Mouse (Mus musculus) limb, embryonic 12.5 days (tissue): ENCODE measurements around the gene Dusp1. TPM values are rescaled to one million over a fixed set of nuclear protein-coding genes. Genes with fewer than 3 reads are reported as not detected.
A peak's percentile ranks its signal among the peaks of the same experiment; 100 is the strongest.

Experiments
- ATAC-seq: fragments of 200-750 bp; cut with Nextera tagmentation; 2 replicates; pipeline ENCODE4 v1.8.0; 2017; ENCODE audit warnings: low read depth, moderate TSS enrichment; ENCODE audit not compliant: insufficient number of reproducible peaks, insufficient read depth, low FRiP score, low TSS enrichment
- H3K27ac ChIP-seq: fragments of 300-500 bp; sonication (generic); 2 replicates; pipeline ENCODE4 v1.5.1; 2016; ENCODE audit warnings: mild to moderate bottlenecking, moderate library complexity
- H3K27me3 ChIP-seq: fragments of 300-500 bp; sonication (generic); 2 replicates; pipeline ENCODE4 v1.6.1; 2016; ENCODE audit warnings: mild to moderate bottlenecking, moderate library complexity
- H3K36me3 ChIP-seq: fragments of 300-500 bp; sonication (generic); 2 replicates; pipeline ENCODE4 v1.6.1; 2016; ENCODE audit warnings: mild to moderate bottlenecking, moderate library complexity
- H3K4me1 ChIP-seq: fragments of 300-500 bp; sonication (generic); replicated peaks from 2 replicates; pipeline ENCODE4 v1.6.1; 2016
- H3K4me2 ChIP-seq: fragments of 300-500 bp; sonication (generic); 2 replicates; pipeline ENCODE4 v1.6.1; 2016; ENCODE audit warnings: mild to moderate bottlenecking, moderate library complexity
- H3K4me3 ChIP-seq: fragments of 300-500 bp; sonication (generic); replicated peaks from 2 replicates; pipeline ENCODE4 v1.5.1; 2016; ENCODE audit warnings: mild to moderate bottlenecking
- H3K9ac ChIP-seq: fragments of 300-500 bp; sonication (generic); replicated peaks from 2 replicates; pipeline ENCODE4 v1.6.1; 2016; ENCODE audit warnings: mild to moderate bottlenecking, moderate library complexity
- H3K9me3 ChIP-seq: fragments of 300-500 bp; sonication (generic); 2 replicates; pipeline ENCODE4 v1.6.1; 2016; ENCODE audit warnings: mild to moderate bottlenecking, moderate library complexity
- WGBS: fragments of 180-500 bp; shearing (Covaris S2); methylation state at CpG from one replicate; pipeline ENCODE4 v1.1.7; 2016; 5-methylcytosine and 5-hydroxymethylcytosine counted together
- polyA plus RNA-seq: library from polyadenylated mRNA; unstranded; fragments of >200 nt; fragmentation: Nextera tagmentation; extraction: Ambion mirVana; gene quantifications from 2 replicates; pipeline ENCODE4 v1.2.1, GENCODE M21; 2016

The Dusp1 gene
- polyA plus RNA-seq, 1 experiment from 2014 or later, result 18.0 TPM

DNA sequence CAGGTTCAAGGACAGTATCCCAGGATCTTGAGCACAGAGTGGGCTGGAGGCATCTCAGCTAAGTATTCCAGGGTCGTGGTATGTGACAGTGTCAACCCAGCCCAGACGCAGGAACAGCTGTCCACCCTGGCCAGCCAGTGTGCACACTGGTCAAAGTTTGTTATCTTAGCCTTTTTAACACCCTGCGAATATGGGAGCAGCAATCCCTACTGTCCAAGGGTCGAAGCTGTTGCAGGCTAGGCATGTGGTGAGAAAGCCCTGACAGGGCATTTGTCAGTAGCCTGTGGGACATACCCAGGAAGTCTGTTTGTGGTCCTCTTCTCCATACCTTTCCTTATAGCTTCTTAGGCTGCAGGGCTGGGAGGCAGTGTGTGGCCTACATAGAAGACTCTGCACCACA, 22.1 kb upstream of the Dusp1 start:
- WGBS, result 75% methylated on average over 4 of the region's 4 CpGs
- peaks cover 66% of the 10 kb centered on the region for H3K36me3 ChIP-seq
- H3K4me3 ChIP-seq, result no peak overlapping the region
- no peaks in the 10 kb centered on the region for H3K27me3 ChIP-seq
- H3K4me1 ChIP-seq, result peaks cover 12% of the 10 kb centered on the region
- H3K4me2 ChIP-seq, result no peak overlapping the region
- no peaks in the 10 kb centered on the region for H3K9me3 ChIP-seq
- H3K9ac ChIP-seq, result no peak overlapping the region
- no peak for ATAC-seq
- peak overlapping the region; percentile 62; the same call in 1 of the 2 replicates for H3K27ac ChIP-seq

DNA sequence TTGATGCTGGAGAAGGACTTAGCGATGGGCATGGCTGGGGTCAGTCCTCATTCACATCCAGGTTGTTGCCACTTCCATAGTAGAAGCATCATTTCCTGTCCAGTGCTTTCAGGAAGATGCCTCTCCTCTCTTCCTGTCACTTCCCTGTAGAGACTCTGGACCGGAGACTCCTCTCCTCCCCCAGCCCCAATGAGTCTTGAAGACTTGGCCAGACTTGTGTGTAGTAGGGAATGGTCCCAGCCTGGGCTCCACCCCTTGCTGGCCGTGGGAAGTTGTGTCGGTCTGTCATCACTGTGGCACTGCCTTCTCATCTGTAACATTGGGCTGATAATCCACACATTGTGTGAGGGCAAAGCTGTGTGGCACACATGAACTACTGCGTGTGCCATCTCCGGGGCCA, 21.7 kb upstream of the Dusp1 start:
- ATAC-seq, result no peak
- H3K4me2 ChIP-seq, result no peak overlapping the region
- H3K4me1 ChIP-seq, result peaks cover 13% of the 10 kb centered on the region
- no peak overlapping the region for H3K9ac ChIP-seq
- H3K27me3 ChIP-seq, result no peaks in the 10 kb centered on the region
- H3K36me3 ChIP-seq, result peaks cover 64% of the 10 kb centered on the region
- H3K9me3 ChIP-seq, result no peaks in the 10 kb centered on the region
- no peak overlapping the region for H3K4me3 ChIP-seq
- 91% methylated on average over 6 of the region's 6 CpGs for WGBS
- H3K27ac ChIP-seq, result no peak overlapping the region

DNA sequence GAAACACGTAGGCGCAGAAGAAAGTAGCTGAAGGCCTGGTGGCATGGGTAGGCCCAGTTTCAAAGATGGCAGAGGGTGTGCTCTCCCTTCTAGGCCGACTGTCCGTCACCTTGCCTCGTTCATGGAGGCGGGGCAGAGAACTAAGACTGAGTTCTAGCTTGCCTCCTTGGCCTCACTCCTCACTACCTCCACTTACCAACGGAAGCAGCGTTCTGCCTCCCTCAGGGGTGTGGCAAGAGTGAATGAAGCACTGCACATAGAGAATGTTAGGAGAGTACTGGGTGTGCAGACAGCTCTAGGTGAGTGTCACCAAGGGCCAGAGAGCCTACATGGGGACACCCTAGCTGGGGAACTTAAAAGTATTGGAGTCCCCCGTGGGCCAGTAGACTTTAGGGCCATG, 21.1 kb upstream of the Dusp1 start:
- WGBS, result 94% methylated on average over 9 of the region's 9 CpGs
- no peaks in the 10 kb centered on the region for H3K27me3 ChIP-seq

DNA sequence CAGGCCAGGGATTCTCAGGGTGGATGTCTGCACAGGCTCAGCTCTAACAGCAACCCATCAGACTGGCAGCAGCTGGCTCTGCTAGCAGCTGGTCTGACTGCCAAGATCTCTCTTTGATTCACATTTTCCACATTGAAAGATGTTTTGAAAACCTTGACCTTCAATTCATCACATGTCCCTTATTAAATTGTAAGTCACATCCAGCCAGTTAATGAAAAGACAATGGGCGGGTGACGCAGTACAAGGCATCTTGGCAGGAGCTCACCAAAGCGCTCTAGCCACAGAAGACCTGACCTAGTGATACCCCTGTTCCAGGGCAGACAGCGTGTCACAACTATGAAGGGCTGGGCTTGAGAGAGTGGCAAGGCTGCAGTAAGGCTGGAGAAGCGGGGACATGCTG, 20.4 kb upstream of the Dusp1 start:
- ATAC-seq, result no peak
- H3K9ac ChIP-seq, result no peak overlapping the region
- no peaks in the 10 kb centered on the region for H3K27me3 ChIP-seq
- H3K4me1 ChIP-seq, result peaks cover 16% of the 10 kb centered on the region
- H3K27ac ChIP-seq, result no peak overlapping the region
- H3K9me3 ChIP-seq, result no peaks in the 10 kb centered on the region
- 95% methylated on average over 5 of the region's 5 CpGs for WGBS
- no peak overlapping the region for H3K4me3 ChIP-seq
- peaks cover 62% of the 10 kb centered on the region for H3K36me3 ChIP-seq
- no peak overlapping the region for H3K4me2 ChIP-seq

More for the DNA sequence above, 21.1 kb upstream of the Dusp1 start:
- 0 out of 2 replicates have a peak overlapping the region, but pooled peaks have one; percentile 18 for H3K27ac ChIP-seq
- no peak overlapping the region for H3K4me3 ChIP-seq
- peaks cover 64% of the 10 kb centered on the region for H3K36me3 ChIP-seq
- peaks cover 16% of the 10 kb centered on the region for H3K4me1 ChIP-seq
- H3K4me2 ChIP-seq, result no peak overlapping the region
- H3K9ac ChIP-seq, result no peak overlapping the region
- no peak for ATAC-seq
- no peaks in the 10 kb centered on the region for H3K9me3 ChIP-seq

DNA sequence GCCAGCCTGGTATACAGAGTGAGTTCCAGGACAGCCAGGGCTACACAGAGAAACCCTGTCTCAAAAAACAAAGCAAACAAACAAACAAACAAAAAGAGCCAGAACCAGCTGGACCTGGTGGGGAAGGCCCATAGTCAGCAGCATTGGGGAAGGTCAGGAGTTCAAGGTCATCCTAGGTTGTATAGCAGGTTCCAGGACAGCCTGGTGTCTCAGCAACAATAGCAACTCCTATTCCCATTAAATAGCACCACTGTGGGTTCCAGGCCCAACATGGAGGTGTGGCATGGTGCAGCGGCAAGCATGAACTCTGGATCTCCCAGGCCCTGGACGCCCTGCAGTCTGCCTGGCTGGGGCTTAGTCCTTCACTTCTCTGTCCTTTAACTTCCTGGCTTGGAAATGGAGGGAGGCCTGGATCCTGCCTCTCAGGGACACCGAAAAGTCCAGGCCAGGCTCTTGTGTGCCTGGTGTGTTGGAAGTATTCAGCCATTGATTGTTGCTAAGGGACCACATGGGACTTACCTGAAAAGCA, 19.0 kb upstream of the Dusp1 start:
- no peak overlapping the region for H3K9ac ChIP-seq
- H3K9me3 ChIP-seq, result no peaks in the 10 kb centered on the region
- H3K27ac ChIP-seq, result no peak overlapping the region
- peaks cover 23% of the 10 kb centered on the region for H3K4me1 ChIP-seq
- H3K36me3 ChIP-seq, result peaks cover 64% of the 10 kb centered on the region
- no peaks in the 10 kb centered on the region for H3K27me3 ChIP-seq
- ATAC-seq, result no peak
- WGBS, result 96% methylated on average over 3 of the region's 3 CpGs
- no peak overlapping the region for H3K4me3 ChIP-seq
- H3K4me2 ChIP-seq, result no peak overlapping the region

DNA sequence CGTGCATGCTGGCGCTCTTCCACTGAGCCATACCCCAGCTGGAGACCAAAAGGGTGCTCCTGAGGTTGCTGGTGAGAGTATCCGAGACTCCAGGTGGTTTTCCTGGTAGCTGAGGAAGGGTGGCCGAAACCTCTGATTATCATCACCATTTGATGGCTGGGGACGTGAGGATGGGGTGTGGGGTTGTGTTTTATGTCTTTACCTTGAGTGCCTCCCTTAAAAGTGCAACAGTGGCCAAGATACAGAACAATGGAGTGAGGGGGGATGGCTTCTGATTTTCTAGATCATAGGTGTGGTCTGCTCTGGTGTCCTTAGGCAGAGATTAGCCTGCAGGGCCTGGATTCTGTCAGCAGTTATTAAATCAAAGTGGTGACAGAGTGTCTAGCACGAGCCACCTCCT, 17.5 kb upstream of the Dusp1 start:
- Histone ChIP-seq H3K27me3 (no peaks in the 10 kb centered on the region), H3K36me3 (peaks cover 72% of the 10 kb centered on the region), H3K9me3 (no peaks in the 10 kb centered on the region), H3K4me3 (no peak overlapping the region), H3K27ac (no peak overlapping the region), H3K4me2 (no peak overlapping the region), H3K4me1 (peaks cover 22% of the 10 kb centered on the region), H3K9ac (no peak overlapping the region)
- ATAC-seq, result no peak
- WGBS, result 77% methylated on average over 6 of the region's 6 CpGs

DNA sequence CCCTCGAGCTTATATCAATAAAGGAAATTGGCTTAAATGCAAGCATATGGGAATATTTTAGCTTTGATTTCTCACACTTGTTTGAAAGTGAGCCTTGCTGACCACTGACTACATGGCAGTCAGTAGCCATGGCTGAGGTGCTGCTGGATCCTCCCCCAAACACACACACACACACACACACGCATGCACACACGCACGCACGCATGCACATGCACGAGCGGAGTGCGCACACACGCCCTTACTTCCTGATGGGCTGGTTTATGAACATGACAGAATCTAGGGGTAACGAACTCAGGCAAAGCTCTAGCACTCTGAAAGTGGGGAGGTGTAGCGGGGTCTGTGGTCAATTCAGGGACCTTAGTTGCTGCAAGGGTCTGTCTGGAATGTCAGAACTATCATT, 16.8 kb upstream of the Dusp1 start:
- Histone ChIP-seq H3K4me1 (peaks cover 17% of the 10 kb centered on the region), H3K36me3 (peaks cover 76% of the 10 kb centered on the region), H3K4me3 (no peak overlapping the region), H3K9ac (no peak overlapping the region), H3K4me2 (no peak overlapping the region), H3K27me3 (no peaks in the 10 kb centered on the region), H3K27ac (no peak overlapping the region), H3K9me3 (no peaks in the 10 kb centered on the region)
- 94% methylated on average over 11 of the region's 11 CpGs for WGBS
- ATAC-seq, result no peak

DNA sequence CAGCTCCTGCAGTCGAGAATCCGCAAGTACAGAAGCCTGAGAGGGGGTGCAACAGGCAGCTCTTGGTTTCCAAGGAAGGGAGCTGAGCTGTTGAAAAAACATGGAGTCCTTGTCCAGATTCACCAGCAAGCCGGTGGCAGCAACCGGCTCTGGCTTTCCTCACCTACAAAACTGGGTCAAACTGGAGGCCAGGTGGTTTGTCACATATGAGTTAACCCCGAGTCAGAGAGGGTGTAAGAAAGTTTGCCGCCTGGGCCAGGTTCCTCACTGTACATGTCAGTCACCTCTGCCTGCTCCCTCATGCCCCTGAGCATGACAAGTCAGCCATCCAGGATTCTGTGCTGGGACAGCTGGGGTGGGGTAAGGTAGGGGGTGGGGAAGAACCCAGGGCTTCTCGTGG, 16.2 kb upstream of the Dusp1 start:
- no peak for ATAC-seq
- Histone ChIP-seq H3K9me3 (no peaks in the 10 kb centered on the region), H3K4me2 (no peak overlapping the region), H3K4me1 (peaks cover 15% of the 10 kb centered on the region; the same call in 1 of the 2 replicates), H3K4me3 (no peak overlapping the region), H3K27ac (no peak overlapping the region), H3K36me3 (peaks cover 76% of the 10 kb centered on the region), H3K9ac (no peak overlapping the region), H3K27me3 (no peaks in the 10 kb centered on the region)
- 84% methylated on average over 7 of the region's 7 CpGs for WGBS

DNA sequence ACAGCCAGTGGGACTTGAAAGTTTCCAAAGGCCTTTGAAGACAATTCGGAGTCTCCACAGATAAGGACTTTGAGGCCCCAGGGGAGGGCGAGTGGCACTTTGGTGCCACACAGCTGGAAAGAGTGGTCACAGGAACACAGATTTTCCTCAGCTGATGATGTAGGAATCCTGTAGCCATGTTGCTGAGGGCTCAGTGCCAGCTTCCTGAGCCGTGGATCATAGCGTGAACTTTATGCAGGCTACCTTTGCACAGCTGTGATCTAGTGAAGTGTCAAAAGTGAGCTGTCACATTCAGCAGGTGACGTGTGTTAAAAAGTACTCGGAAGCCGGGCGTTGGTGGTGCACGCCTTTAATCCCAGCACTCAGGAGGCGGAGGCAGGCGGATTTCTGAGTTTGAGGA, 15.4 kb upstream of the Dusp1 start:
- Histone ChIP-seq H3K9me3 (no peaks in the 10 kb centered on the region), H3K4me2 (no peak overlapping the region), H3K4me1 (peaks cover 15% of the 10 kb centered on the region; the same call in 1 of the 2 replicates), H3K4me3 (no peak overlapping the region), H3K27ac (no peak overlapping the region), H3K36me3 (peaks cover 73% of the 10 kb centered on the region), H3K9ac (no peak overlapping the region), H3K27me3 (no peaks in the 10 kb centered on the region)
- ATAC-seq, result no peak
- WGBS, result 79% methylated on average over 11 of the region's 11 CpGs

DNA sequence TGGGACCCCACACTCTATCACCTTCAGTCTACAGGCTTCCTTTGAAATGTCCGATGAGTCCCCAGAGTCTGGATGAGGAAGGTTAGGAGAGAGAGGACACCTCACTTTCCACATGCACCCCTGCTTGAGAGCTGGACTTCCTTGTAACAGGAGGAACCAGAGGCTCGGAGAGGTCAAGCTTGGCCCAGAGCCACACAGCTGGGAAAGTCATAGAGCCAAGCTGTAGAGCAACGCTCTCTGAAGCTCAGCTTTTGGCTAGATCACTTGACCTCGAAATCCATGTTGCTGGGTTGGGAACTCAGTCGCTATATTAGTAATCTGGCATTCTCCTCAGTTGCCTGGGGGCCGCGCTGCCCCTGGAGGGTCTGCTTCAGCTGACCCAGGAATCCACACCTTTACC, 14.9 kb upstream of the Dusp1 start:
- no peak overlapping the region for H3K27ac ChIP-seq
- peaks cover 15% of the 10 kb centered on the region; the same call in 1 of the 2 replicates for H3K4me1 ChIP-seq
- no peaks in the 10 kb centered on the region for H3K27me3 ChIP-seq
- no peak overlapping the region for H3K4me3 ChIP-seq
- no peak overlapping the region for H3K9ac ChIP-seq
- no peak for ATAC-seq
- WGBS, result 85% methylated on average over 7 of the region's 7 CpGs
- H3K9me3 ChIP-seq, result no peaks in the 10 kb centered on the region
- H3K4me2 ChIP-seq, result no peak overlapping the region
- peaks cover 74% of the 10 kb centered on the region for H3K36me3 ChIP-seq

DNA sequence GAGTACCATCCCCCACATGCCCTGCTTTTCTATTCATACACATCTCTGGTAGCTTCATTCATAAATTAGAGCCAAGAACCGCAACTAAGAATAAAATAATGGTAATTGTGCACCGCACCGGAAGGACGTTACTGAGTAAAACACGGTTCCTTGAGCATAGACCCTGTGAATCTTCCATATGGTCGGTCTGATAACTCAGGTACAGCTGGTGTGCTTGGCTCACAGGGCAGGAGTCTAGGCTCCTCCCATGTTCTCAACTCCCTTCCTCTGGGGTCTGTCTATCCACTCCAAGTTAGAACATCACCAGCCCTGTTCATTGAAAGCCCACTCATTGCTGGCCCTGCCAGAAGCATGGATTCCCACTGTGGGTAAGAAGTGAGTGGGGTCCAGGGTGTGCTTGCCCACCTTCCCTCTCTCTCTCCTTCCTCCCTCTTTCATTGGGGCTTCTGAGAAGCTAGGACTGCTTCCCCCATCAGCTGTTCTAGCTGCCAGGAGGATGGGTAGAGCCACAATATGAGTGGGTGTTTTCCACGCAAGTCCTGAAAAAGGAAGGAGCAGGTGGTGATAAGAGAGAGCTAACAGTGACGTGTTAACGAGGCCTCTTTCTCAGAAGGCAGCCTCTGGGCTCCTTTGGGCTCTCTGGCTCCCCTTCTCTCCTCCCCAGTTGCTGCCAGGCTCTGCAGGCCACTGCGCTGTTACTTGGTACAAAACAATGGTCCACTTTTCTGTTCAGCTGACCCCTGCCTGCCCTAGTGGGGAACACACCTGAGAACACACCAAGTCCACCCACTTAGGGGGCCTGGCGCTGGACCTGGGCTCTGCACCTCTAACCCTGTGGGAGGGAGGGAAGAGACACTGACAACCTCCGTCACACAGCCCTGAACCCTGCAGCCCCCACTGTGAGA, 14.1 kb upstream of the Dusp1 start:
- Histone ChIP-seq H3K4me1 (peaks cover 15% of the 10 kb centered on the region; the same call in 1 of the 2 replicates), H3K9me3 (no peaks in the 10 kb centered on the region), H3K36me3 (peaks cover 72% of the 10 kb centered on the region), H3K27ac (no peak overlapping the region), H3K4me3 (no peak overlapping the region), H3K27me3 (no peaks in the 10 kb centered on the region), H3K4me2 (no peak overlapping the region), H3K9ac (no peak overlapping the region)
- WGBS, result 88% methylated on average over 12 of the region's 12 CpGs
- ATAC-seq, result no peak
